Mouse (Mus musculus) lung, adult 2 months (tissue): Measurements from ENCODE around the gene Nudt10. TPM values are rescaled to one million over a fixed set of nuclear protein-coding genes. Genes with fewer than 3 reads are reported as not detected.
A peak's percentile ranks its signal among the peaks of the same experiment; 100 is the strongest.
"Not testable (repeated sequence)": the region's sequence is repeated elsewhere in the genome, so short reads cannot be mapped to it uniquely, and the experiment has no call there.

Source experiments
- DNase-seq: peaks from one replicate; pipeline ENCODE4 v3.0.0; 2022
- H3K4me1 ChIP-seq: fragments of 200-500 bp; 2 replicates; pipeline ENCODE4 v1.6.1; 2011; ENCODE audit warnings: low read length; ENCODE audit not compliant: control insufficient read depth, insufficient read depth
- H3K4me3 ChIP-seq: fragments of 200-500 bp; replicated peaks from 2 replicates; pipeline ENCODE3; 2011; ENCODE audit warnings: low read depth, mild to moderate bottlenecking, control low read depth, low read length; ENCODE audit errors: extremely low read depth
- CTCF ChIP-seq: fragments of 200-500 bp; IDR thresholded peaks from 2 replicates; pipeline ENCODE4 v1.5.1; 2011; ENCODE audit warnings: mild to moderate bottlenecking, low read length, control low read depth; ENCODE audit not compliant: insufficient read depth
- POLR2A ChIP-seq: fragments of 200-500 bp; IDR thresholded peaks from 2 replicates; pipeline ENCODE4 v1.6.1; 2011; ENCODE audit warnings: low read depth, mild to moderate bottlenecking, control low read depth, low read length, borderline replicate concordance; ENCODE audit errors: extremely low read depth
- WGBS: fragments of 180-500 bp; shearing (Covaris S2); methylation state at CpG from one replicate; pipeline ENCODE4 v1.1.7; 2018; 5-methylcytosine and 5-hydroxymethylcytosine counted together
- polyA plus RNA-seq: library from polyadenylated mRNA; depleted of rRNA; stranded (reverse); fragments of >200 nt; gene quantifications from 2 replicates; pipeline ENCODE4 v1.2.3, GENCODE M21; 2012; rRNA removed

The Nudt10 gene
- polyA plus RNA-seq, result 0.44 and 0.54 TPM in 2 replicates

- WGBS, result 20% methylated on average over 15 of the region's 116 CpGs
- not testable (repeated sequence) for H3K4me3 ChIP-seq, H3K4me1 ChIP-seq
- peak; percentile 2 for DNase-seq
These were observed at the start of gene Nudt10 for GRCm38 (mm10) chrX:6172823-6173640. TSS of gene Nudt10 (minus strand) at chrX:6173015.

- 23% methylated on average over 23 of the region's 64 CpGs for WGBS
- not testable (repeated sequence) for DNase-seq, H3K4me1 ChIP-seq, H3K4me3 ChIP-seq
These were observed 536 bp downstream of the Nudt10 start for GRCm38 (mm10) chrX:6172136-6172822.

GRCm38 (mm10) chrX:6171718-6172117 lies 1.1 kb downstream of the Nudt10 start:
- 27% methylated on average over 12 of the region's 12 CpGs for WGBS
- no peak for DNase-seq
- no peak for TF ChIP-seq POLR2A
- no peak for TF ChIP-seq CTCF
- H3K4me1 ChIP-seq, result no peaks in the 10 kb centered on the region
- H3K4me3 ChIP-seq, result no peak overlapping the region

Other genes starting within 250 kb of the Nudt10 start
- gene Nudt11, start 125.6 kb downstream of the Nudt10 start, polyA plus RNA-seq, result 0.68 and 0.76 TPM in 2 replicates
- not detected in 2 replicates for gene AU022751, start 89.6 kb downstream of the Nudt10 start, polyA plus RNA-seq
- 0.03 and 0.04 TPM in 2 replicates for gene Bmp15, start 147.7 kb upstream of the Nudt10 start, polyA plus RNA-seq
- gene Shroom4, start 226.8 kb upstream of the Nudt10 start, polyA plus RNA-seq, result 9.2 and 12.9 TPM in 2 replicates